Mouse (Mus musculus): ENCODE data around the gene Cend1.

GRCm38 (mm10) chr7:141460391-141461113, 31.3 kb upstream of the Cend1 start, which contains the start of gene Cracr2b:
- TF ChIP-seq CTCF (IDR thresholded peaks at IDR 0.05; ENCODE audit: control insufficient read depth, insufficient read depth, low read length) (no peak), POLR2A (IDR thresholded peaks at IDR 0.05; ENCODE audit: borderline replicate concordance, control insufficient read depth, low read depth, low read length) (no peak; the same call in 1 of the 2 replicates)
